Mouse (Mus musculus) liver, embryonic 14.5 days (tissue): Measurements from ENCODE around the gene Mab21l3.

ENCODE experiments used
- CTCF ChIP-seq: IDR thresholded peaks from 2 replicates; pipeline ENCODE4 v1.5.1; 2016; ENCODE audit warnings: antibody characterized with exemption, low read depth, control low read depth
- EP300 ChIP-seq: IDR thresholded peaks from 2 replicates; pipeline ENCODE4 v1.6.1; 2016; ENCODE audit warnings: antibody characterized with exemption, low read depth

- TF ChIP-seq EP300 (no peak), CTCF (no peak)
These were observed 23.2 kb upstream of the Mab21l3 start for GRCm38 (mm10) chr3:101871951-101872350.
